Mouse (Mus musculus) hindbrain, embryonic 11.5 days (tissue): ENCODE measurements around the gene Zmynd11. TPM values are rescaled to one million over a fixed set of nuclear protein-coding genes. Genes with fewer than 3 reads are reported as not detected.
"Not testable (repeated sequence)": the region's sequence is repeated elsewhere in the genome, so short reads cannot be mapped to it uniquely, and the experiment has no call there.

Experiments
- ATAC-seq: fragments of 200-750 bp; cut with Nextera tagmentation; 2 replicates; pipeline ENCODE4 v1.8.0; 2017; ENCODE audit warnings: mild to moderate bottlenecking, moderate TSS enrichment, moderate library complexity; ENCODE audit not compliant: low FRiP score
- DNase-seq: peaks from one replicate; pipeline ENCODE4 v3.0.0-alpha.2; 2015; ENCODE audit warnings: low spot score
- H3K27ac ChIP-seq: fragments of 300-500 bp; sonication (generic); 2 replicates; pipeline ENCODE4 v1.5.1; 2014; ENCODE audit warnings: mild to moderate bottlenecking, low read depth, low read length
- H3K27me3 ChIP-seq: fragments of 300-500 bp; sonication (generic); 2 replicates; pipeline ENCODE4 v1.6.1; 2014; ENCODE audit warnings: mild to moderate bottlenecking, low read length, moderate library complexity, mixed read lengths; ENCODE audit not compliant: control insufficient read depth, insufficient read depth
- H3K36me3 ChIP-seq: fragments of 300-500 bp; sonication (generic); 2 replicates; pipeline ENCODE4 v1.6.1; 2014; ENCODE audit warnings: mild to moderate bottlenecking, low read length, moderate library complexity, mixed read lengths; ENCODE audit not compliant: control insufficient read depth, insufficient read depth
- H3K4me1 ChIP-seq: fragments of 300-500 bp; sonication (generic); replicated peaks from 2 replicates; pipeline ENCODE4 v1.6.1; 2014; ENCODE audit warnings: low read length, mixed read lengths; ENCODE audit not compliant: control insufficient read depth, insufficient read depth
- H3K4me2 ChIP-seq: fragments of 300-500 bp; sonication (generic); replicated peaks from 2 replicates; pipeline ENCODE4 v1.6.1; 2014; ENCODE audit warnings: mild to moderate bottlenecking, low read depth, low read length
- H3K4me3 ChIP-seq: fragments of 300-500 bp; sonication (generic); 2 replicates; pipeline ENCODE4 v1.5.1; 2014; ENCODE audit warnings: low read depth, low read length
- H3K9ac ChIP-seq: fragments of 300-500 bp; sonication (generic); 2 replicates; pipeline ENCODE4 v1.6.1; 2014; ENCODE audit warnings: low read depth, low read length
- H3K9me3 ChIP-seq: fragments of 300-500 bp; sonication (generic); 2 replicates; pipeline ENCODE4 v1.6.1; 2016; ENCODE audit warnings: low read length; ENCODE audit not compliant: control insufficient read depth
- WGBS: fragments of 180-500 bp; shearing (Covaris S2); extraction: QIAGEN DNeasy Blood & Tissue Kit; methylation state at CpG from one replicate; pipeline ENCODE4 v1.1.7; 2014; 5-methylcytosine and 5-hydroxymethylcytosine counted together
- polyA plus RNA-seq: library from polyadenylated mRNA; unstranded; fragments of >200 nt; fragmentation: Nextera tagmentation; extraction: Ambion mirVana; gene quantifications from 2 replicates; pipeline ENCODE4 v1.2.1, GENCODE M21; 2014

Gene Zmynd11
- polyA plus RNA-seq, 1 experiment from 2014 or later: 148 TPM

- Histone ChIP-seq H3K36me3 (no peaks in the 10 kb centered on the region), H3K4me3 (no peak overlapping the region), H3K9me3 (no peaks in the 10 kb centered on the region), H3K27me3 (no peaks in the 10 kb centered on the region), H3K9ac (no peak overlapping the region), H3K4me2 (no peak overlapping the region), H3K27ac (no peak overlapping the region), H3K4me1 (no peaks in the 10 kb centered on the region)
- ATAC-seq (no peak), DNase-seq (no peak)
- 76% methylated on average over 2 of the region's 2 CpGs for WGBS
Observed at GRCm38 (mm10) chr13:9738190-9738589, 26.9 kb downstream of the Zmynd11 start.

GRCm38 (mm10) chr13:9737024-9737423 is 28.1 kb downstream of the Zmynd11 start:
- Histone ChIP-seq H3K4me1 (no peaks in the 10 kb centered on the region), H3K9me3 (no peaks in the 10 kb centered on the region), H3K27me3 (no peaks in the 10 kb centered on the region), H3K4me2 (no peak overlapping the region), H3K36me3 (no peaks in the 10 kb centered on the region), H3K9ac (no peak overlapping the region), H3K4me3 (no peak overlapping the region), H3K27ac (no peak overlapping the region)
- whole genome bisulfite sequencing: 87% methylated on average over 5 of the region's 5 CpGs
- no peak for ATAC-seq
- no peak for DNase-seq

GRCm38 (mm10) chr13:9732262-9732661 is 32.9 kb downstream of the Zmynd11 start:
- not testable (repeated sequence) for H3K4me1 ChIP-seq, H3K4me3 ChIP-seq, H3K27ac ChIP-seq, H3K4me2 ChIP-seq, ATAC-seq, DNase-seq, H3K27me3 ChIP-seq, H3K36me3 ChIP-seq, H3K9me3 ChIP-seq, H3K9ac ChIP-seq
- 95% methylated on average over 4 of the region's 5 CpGs for WGBS

GRCm38 (mm10) chr13:9729073-9729472 is 36.1 kb downstream of the Zmynd11 start:
- no peak for ATAC-seq

GRCm38 (mm10) chr13:9715224-9715623 is 49.9 kb downstream of the Zmynd11 start:
- H3K4me3 ChIP-seq: no peak overlapping the region
- DNase-seq (no peak), ATAC-seq (no peak)
- no peak overlapping the region for H3K9ac ChIP-seq
- WGBS: 91% methylated on average over 1 of the region's 1 CpGs
- no peaks in the 10 kb centered on the region for H3K9me3 ChIP-seq
- no peaks in the 10 kb centered on the region for H3K27me3 ChIP-seq
- H3K4me2 ChIP-seq: no peak overlapping the region
- H3K36me3 ChIP-seq: no peaks in the 10 kb centered on the region
- no peak overlapping the region for H3K27ac ChIP-seq
- no peaks in the 10 kb centered on the region for H3K4me1 ChIP-seq

More at GRCm38 (mm10) chr13:9729073-9729472, 36.1 kb downstream of the Zmynd11 start:
- H3K36me3 ChIP-seq: 0 out of 2 replicates have a peak, but pooled peaks cover 2% of the 10 kb centered on the region
- 77% methylated on average over 1 of the region's 1 CpGs for WGBS
- no peak overlapping the region for H3K27ac ChIP-seq
- H3K9me3 ChIP-seq: no peaks in the 10 kb centered on the region
- no peak overlapping the region for H3K9ac ChIP-seq
- no peaks in the 10 kb centered on the region for H3K27me3 ChIP-seq
- H3K4me3 ChIP-seq: no peak overlapping the region
- no peaks in the 10 kb centered on the region for H3K4me1 ChIP-seq
- no peak for DNase-seq
- no peak overlapping the region for H3K4me2 ChIP-seq

- no peaks in the 10 kb centered on the region for H3K27me3 ChIP-seq
- H3K36me3 ChIP-seq: no peaks in the 10 kb centered on the region
- DNase-seq (no peak), ATAC-seq (no peak)
- H3K9ac ChIP-seq: no peak overlapping the region
- no peaks in the 10 kb centered on the region for H3K9me3 ChIP-seq
- 94% methylated on average over 6 of the region's 6 CpGs for WGBS
- no peak overlapping the region for H3K27ac ChIP-seq
- no peaks in the 10 kb centered on the region for H3K4me1 ChIP-seq
- no peak overlapping the region for H3K4me3 ChIP-seq
- H3K4me2 ChIP-seq: no peak overlapping the region
Observed at GRCm38 (mm10) chr13:9713462-9714134, 51.5 kb downstream of the Zmynd11 start.

- Histone ChIP-seq H3K27me3 (no peaks in the 10 kb centered on the region), H3K9me3 (no peaks in the 10 kb centered on the region), H3K27ac (no peak overlapping the region), H3K4me2 (no peak overlapping the region), H3K9ac (no peak overlapping the region), H3K4me1 (no peaks in the 10 kb centered on the region), H3K4me3 (no peak overlapping the region), H3K36me3 (no peaks in the 10 kb centered on the region)
- no peak for DNase-seq
- 91% methylated on average over 3 of the region's 3 CpGs for WGBS
- ATAC-seq: no peak
Observed at GRCm38 (mm10) chr13:9712971-9713370, 52.2 kb downstream of the Zmynd11 start.

- H3K27me3 ChIP-seq: no peaks in the 10 kb centered on the region
- H3K9ac ChIP-seq: no peak overlapping the region
- H3K4me3 ChIP-seq: no peak overlapping the region
- no peaks in the 10 kb centered on the region for H3K4me1 ChIP-seq
- H3K36me3 ChIP-seq: no peaks in the 10 kb centered on the region
- H3K4me2 ChIP-seq: no peak overlapping the region
- H3K9me3 ChIP-seq: no peaks in the 10 kb centered on the region
- H3K27ac ChIP-seq: no peak overlapping the region
- DNase-seq (no peak), ATAC-seq (no peak)
- 98% methylated on average over 1 of the region's 1 CpGs for WGBS
Observed at GRCm38 (mm10) chr13:9712409-9712808, 52.7 kb downstream of the Zmynd11 start.

GRCm38 (mm10) chr13:9708433-9709240 is 56.5 kb downstream of the Zmynd11 start:
- no peak overlapping the region for H3K9ac ChIP-seq
- no peak overlapping the region for H3K4me2 ChIP-seq
- no peak overlapping the region for H3K4me3 ChIP-seq
- 85% methylated on average over 7 of the region's 7 CpGs for WGBS
- peaks cover 2% of the 10 kb centered on the region; the same call in 1 of the 2 replicates for H3K36me3 ChIP-seq
- H3K9me3 ChIP-seq: no peaks in the 10 kb centered on the region
- no peaks in the 10 kb centered on the region for H3K4me1 ChIP-seq
- DNase-seq (no peak), ATAC-seq (no peak)
- no peaks in the 10 kb centered on the region for H3K27me3 ChIP-seq
- H3K27ac ChIP-seq: no peak overlapping the region
